Mouse (Mus musculus): ENCODE data around the gene Plvap. TPM values are rescaled to one million over a fixed set of nuclear protein-coding genes. Genes with fewer than 3 reads are reported as not detected.
A peak's percentile ranks its signal among the peaks of the same experiment; 100 is the strongest.

The Plvap gene
- total and polyA plus RNA-seq, 2 experiments from 2014 or later = 4.0 to 6.9 TPM

GRCm38 (mm10) chr8:71513018-71513754 lies 1.6 kb upstream of the Plvap start:
- TF ChIP-seq CTCF (IDR thresholded peaks at IDR 0.05; ENCODE audit: low read depth) = no peak
- Histone ChIP-seq H3K27ac (ENCODE audit: low read depth, low read length) (no peak overlapping the region), H3K4me1 (ENCODE audit: insufficient read depth) (no peaks in the 10 kb centered on the region), H3K27me3 (ENCODE audit: insufficient read depth, low read length) (peaks cover 7% of the 10 kb centered on the region), H3K4me3 (ENCODE audit: low read depth, low read length) (no peak overlapping the region), H3K9ac (no peak overlapping the region), H3K36me3 (ENCODE audit: insufficient read depth) (no peaks in the 10 kb centered on the region), H3K9me3 (ENCODE audit: low read length) (no peaks in the 10 kb centered on the region), H3K4me2 (ENCODE audit: low read depth) (no peak overlapping the region)
- no peak for ATAC-seq
- DNase-seq = no peak
- WGBS = 79% methylated on average over 14 of the region's 15 CpGs

- H3K27ac ChIP-seq (ENCODE audit: low read depth, low read length) = no peak overlapping the region
- WGBS = 67% methylated on average over 2 of the region's 2 CpGs
- no peaks in the 10 kb centered on the region for H3K4me1 ChIP-seq (ENCODE audit: insufficient read depth)
- no peak for TF ChIP-seq CTCF (IDR thresholded peaks at IDR 0.05; ENCODE audit: low read depth)
- ATAC-seq = no peak
- H3K4me3 ChIP-seq (ENCODE audit: low read depth, low read length) = no peak overlapping the region
- no peak overlapping the region for H3K9ac ChIP-seq
- H3K36me3 ChIP-seq (ENCODE audit: insufficient read depth) = no peaks in the 10 kb centered on the region
- peaks cover 32% of the 10 kb centered on the region for H3K27me3 ChIP-seq (ENCODE audit: insufficient read depth, low read length)
- no peaks in the 10 kb centered on the region for H3K9me3 ChIP-seq (ENCODE audit: low read length)
- H3K4me2 ChIP-seq (ENCODE audit: low read depth) = no peak overlapping the region
- DNase-seq = no peak
Measured at GRCm38 (mm10) chr8:71509316-71509715, 2.2 kb downstream of the Plvap start.

- Histone ChIP-seq H3K4me1 (ENCODE audit: insufficient read depth) (no peaks in the 10 kb centered on the region), H3K9me3 (ENCODE audit: low read length) (no peaks in the 10 kb centered on the region), H3K36me3 (ENCODE audit: insufficient read depth) (no peaks in the 10 kb centered on the region), H3K27ac (ENCODE audit: low read depth, low read length) (no peak overlapping the region), H3K27me3 (ENCODE audit: insufficient read depth, low read length) (peaks cover 32% of the 10 kb centered on the region), H3K4me2 (ENCODE audit: low read depth) (peak overlapping the region; percentile 81), H3K4me3 (ENCODE audit: low read depth, low read length) (peak overlapping the region; percentile 45), H3K9ac (peak overlapping the region; percentile 52)
- WGBS = 2% methylated on average over 61 of the region's 61 CpGs
- no peak for TF ChIP-seq CTCF (IDR thresholded peaks at IDR 0.05; ENCODE audit: low read depth)
- DNase-seq = peak; percentile 95
- ATAC-seq = peak; percentile 91
Measured at GRCm38 (mm10) chr8:71507589-71508104, 3.9 kb downstream of the Plvap start.

- Histone ChIP-seq H3K4me1 (ENCODE audit: insufficient read depth) (no peaks in the 10 kb centered on the region), H3K4me3 (ENCODE audit: low read depth, low read length) (no peak overlapping the region), H3K4me2 (ENCODE audit: low read depth) (no peak overlapping the region), H3K27me3 (ENCODE audit: insufficient read depth, low read length) (peaks cover 32% of the 10 kb centered on the region), H3K36me3 (ENCODE audit: insufficient read depth) (no peaks in the 10 kb centered on the region), H3K27ac (ENCODE audit: low read depth, low read length) (no peak overlapping the region), H3K9ac (no peak overlapping the region), H3K9me3 (ENCODE audit: low read length) (no peaks in the 10 kb centered on the region)
- DNase-seq (no peak), ATAC-seq (no peak)
- no peak for TF ChIP-seq CTCF (IDR thresholded peaks at IDR 0.05; ENCODE audit: low read depth)
- WGBS = 72% methylated on average over 4 of the region's 4 CpGs
Measured at GRCm38 (mm10) chr8:71505979-71506378, 5.6 kb downstream of the Plvap start.

GRCm38 (mm10) chr8:71505326-71505725 lies 6.2 kb downstream of the Plvap start:
- 92% methylated on average over 4 of the region's 4 CpGs for WGBS
- Histone ChIP-seq H3K4me3 (ENCODE audit: low read depth, low read length) (no peak overlapping the region), H3K9ac (no peak overlapping the region), H3K9me3 (ENCODE audit: low read length) (no peaks in the 10 kb centered on the region), H3K4me1 (ENCODE audit: insufficient read depth) (no peaks in the 10 kb centered on the region), H3K27me3 (ENCODE audit: insufficient read depth, low read length) (peaks cover 32% of the 10 kb centered on the region), H3K36me3 (ENCODE audit: insufficient read depth) (no peaks in the 10 kb centered on the region), H3K27ac (ENCODE audit: low read depth, low read length) (no peak overlapping the region), H3K4me2 (ENCODE audit: low read depth) (no peak overlapping the region)
- no peak for DNase-seq
- no peak for TF ChIP-seq CTCF (IDR thresholded peaks at IDR 0.05; ENCODE audit: low read depth)
- no peak for ATAC-seq

- TF ChIP-seq CTCF (IDR thresholded peaks at IDR 0.05; ENCODE audit: low read depth) = no peak
- no peaks in the 10 kb centered on the region for H3K36me3 ChIP-seq (ENCODE audit: insufficient read depth)
- no peak overlapping the region for H3K4me3 ChIP-seq (ENCODE audit: low read depth, low read length)
- DNase-seq (no peak), ATAC-seq (no peak)
- H3K27me3 ChIP-seq (ENCODE audit: insufficient read depth, low read length) = peaks cover 32% of the 10 kb centered on the region
- H3K27ac ChIP-seq (ENCODE audit: low read depth, low read length) = no peak overlapping the region
- H3K4me2 ChIP-seq (ENCODE audit: low read depth) = no peak overlapping the region
- 94% methylated on average over 4 of the region's 4 CpGs for WGBS
- H3K4me1 ChIP-seq (ENCODE audit: insufficient read depth) = no peaks in the 10 kb centered on the region
- no peaks in the 10 kb centered on the region for H3K9me3 ChIP-seq (ENCODE audit: low read length)
- no peak overlapping the region for H3K9ac ChIP-seq
Measured at GRCm38 (mm10) chr8:71504349-71504748, 7.2 kb downstream of the Plvap start.

GRCm38 (mm10) chr8:71498816-71499690 lies 12.5 kb downstream of the Plvap start:
- no peak for ATAC-seq

More at GRCm38 (mm10) chr8:71498816-71499690, 12.5 kb downstream of the Plvap start:
- no peak for DNase-seq
- Histone ChIP-seq H3K4me2 (ENCODE audit: low read depth) (no peak overlapping the region), H3K4me3 (ENCODE audit: low read depth, low read length) (no peak overlapping the region), H3K27ac (ENCODE audit: low read depth, low read length) (no peak overlapping the region), H3K27me3 (ENCODE audit: insufficient read depth, low read length) (no peaks in the 10 kb centered on the region), H3K9ac (no peak overlapping the region), H3K9me3 (ENCODE audit: low read length) (no peaks in the 10 kb centered on the region), H3K36me3 (ENCODE audit: insufficient read depth) (no peaks in the 10 kb centered on the region), H3K4me1 (ENCODE audit: insufficient read depth) (no peaks in the 10 kb centered on the region)
- TF ChIP-seq CTCF (IDR thresholded peaks at IDR 0.05; ENCODE audit: low read depth) = no peak
- WGBS = 49% methylated on average over 16 of the region's 16 CpGs

Measured in forebrain, postnatal 0 days (tissue).